Comparison of ENCODE assay signal across 20 mouse cellular contexts in the genomic region with DNA sequence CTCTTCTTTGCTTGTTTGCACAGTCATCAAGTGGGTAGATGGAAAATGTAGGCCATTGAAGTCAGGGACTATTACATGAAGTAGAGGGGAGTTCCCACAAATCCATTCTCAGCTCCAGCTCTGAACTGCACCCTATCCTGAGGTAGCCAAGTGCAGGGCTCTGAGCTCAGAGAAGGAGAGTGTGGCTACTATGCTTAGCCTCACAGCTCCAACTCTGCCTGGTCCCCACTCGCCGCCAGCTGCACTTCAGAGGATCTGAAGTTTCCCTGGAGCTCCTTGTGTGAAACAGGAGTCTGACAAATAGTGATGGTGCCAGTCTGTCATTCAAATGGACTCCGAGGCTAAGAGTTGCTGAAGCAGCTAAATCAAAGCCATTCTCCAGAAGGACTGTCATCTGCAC. TPM values are rescaled to one million over a fixed set of nuclear protein-coding genes. Genes with fewer than 3 reads are reported as not detected.
"Had no signal": no experiment of that assay in that cellular context is flagged by ENCODE, and none has a peak within 500 bp of the region (broad histone marks: within the 10 kb centered on the region; RNA-seq: fewer than 3 reads in every experiment).

No protein-coding gene starts in this region.

- H3K9ac ChIP-seq: kidney, embryonic 15.5 days; limb, embryonic 15.5 days; liver, embryonic 12.5 days; midbrain, embryonic 12.5 days; neural tube, embryonic 15.5 days had no signal

- H3K4me1 ChIP-seq: kidney, embryonic 15.5 days; limb, embryonic 15.5 days; liver, embryonic 12.5 days; midbrain, embryonic 12.5 days had no signal

- H3K27me3 ChIP-seq: kidney, embryonic 15.5 days; limb, embryonic 15.5 days; liver, embryonic 12.5 days; neural tube, embryonic 15.5 days had no signal

- H3K4me2 ChIP-seq: kidney, embryonic 15.5 days; limb, embryonic 15.5 days; liver, embryonic 12.5 days; midbrain, embryonic 12.5 days; neural tube, embryonic 15.5 days had no signal

- DNase-seq: kidney, postnatal 14 days; layer of hippocampus, adult 9-11 months; layer of hippocampus, postnatal 36 days; lung, postnatal 4 days; right cerebral cortex, postnatal 4 days; spleen, adult 18-20 months; thymus, adult 18-20 months; thymus, postnatal 14 days had no signal

- H3K27ac ChIP-seq: kidney, embryonic 15.5 days; limb, embryonic 15.5 days; liver, embryonic 12.5 days; midbrain, embryonic 12.5 days; neural tube, embryonic 15.5 days had no signal

- H3K36me3 ChIP-seq: kidney, embryonic 15.5 days; limb, embryonic 15.5 days; liver, embryonic 12.5 days; midbrain, embryonic 12.5 days; neural tube, embryonic 15.5 days had no signal

- ATAC-seq: liver, embryonic 12.5 days had no signal

- H3K4me3 ChIP-seq: kidney, embryonic 15.5 days; limb, embryonic 15.5 days; liver, embryonic 12.5 days; midbrain, embryonic 12.5 days; myocyte; neural tube, embryonic 15.5 days had no signal

- H3K9me3 ChIP-seq: kidney, embryonic 15.5 days; limb, embryonic 15.5 days; liver, embryonic 12.5 days; midbrain, embryonic 12.5 days; neural tube, embryonic 15.5 days had no signal

RNA-seq across cellular contexts. Expression of gene Gm11096, which starts 13.7 kb away (rescaled TPM):
- polyA plus RNA-seq: kidney, embryonic 15.5 days; large intestine, adult 2 months; limb, embryonic 11.5 days; limb, embryonic 15.5 days; liver, embryonic 12.5 days; liver, embryonic 16.5 days; lung, embryonic 16.5 days; midbrain, embryonic 12.5 days; myocyte; neural tube, embryonic 11.5 days; neural tube, embryonic 15.5 days; stomach, embryonic 14.5 days had no signal
